Mouse (Mus musculus) CH12.LX (cell line): ENCODE data around the gene Dpy19l3. TPM values are rescaled to one million over a fixed set of nuclear protein-coding genes. Genes with fewer than 3 reads are reported as not detected.

Experiments
- DNase-seq: peaks from one replicate; pipeline ENCODE4 v3.0.0-alpha.2; 2013; ENCODE audit errors: extremely low read depth
- H3K27ac ChIP-seq: 2 replicates; pipeline ENCODE4 v1.5.1; 2012; ENCODE audit warnings: low read depth, mild to moderate bottlenecking, control low read depth, moderate library complexity; ENCODE audit not compliant: insufficient read depth
- H3K27me3 ChIP-seq: replicated peaks from 2 replicates; pipeline ENCODE3; 2012; ENCODE audit warnings: inconsistent platforms
- H3K36me3 ChIP-seq, 2 experiments: replicated peaks in 1 of 2; 2 replicates each; pipeline versions ENCODE3 to v1.6.1; 2012; ENCODE audit warnings: inconsistent platforms in 1 of 2, low read length in 1 of 2, mild to moderate bottlenecking in 1 of 2, mixed read lengths in 1 of 2, moderate library complexity in 1 of 2; ENCODE audit not compliant: control insufficient read depth in 1 of 2, insufficient read depth in 1 of 2
- H3K4me1 ChIP-seq, 2 experiments: 2 replicates each; pipeline ENCODE4 v1.6.1; 2012; ENCODE audit warnings: inconsistent platforms in 1 of 2, moderate library complexity in 1 of 2; ENCODE audit not compliant: insufficient read depth in 2 of 2, control insufficient read depth in 1 of 2
- H3K4me2 ChIP-seq: 2 replicates; pipeline ENCODE4 v1.6.1; 2012; ENCODE audit warnings: low read depth, mild to moderate bottlenecking, control low read depth; ENCODE audit not compliant: poor library complexity, insufficient read depth, severe bottlenecking
- H3K4me3 ChIP-seq, 3 experiments: fragments of 150-350 bp in 1 of 3; sonication (generic) in 1 of 3; replicated peaks in 1 of 3; 2 replicates each; pipeline versions ENCODE3 to v1.5.1; 2011 to 2012; ENCODE audit warnings: low read depth in 2 of 3, low read length in 2 of 3, mild to moderate bottlenecking in 2 of 3, moderate library complexity in 2 of 3, control low read depth in 1 of 3, improper control_type of control experiment in 1 of 3, inconsistent platforms in 1 of 3, mixed read lengths in 1 of 3; ENCODE audit not compliant: poor library complexity in 1 of 3
- H3K79me2 ChIP-seq: replicated peaks from 2 replicates; pipeline ENCODE4 v1.6.1; 2012; ENCODE audit warnings: mild to moderate bottlenecking, moderate library complexity; ENCODE audit not compliant: control insufficient read depth, poor library complexity, insufficient read depth, severe bottlenecking; ENCODE audit errors: extremely low read depth
- H3K9ac ChIP-seq: 2 replicates; pipeline ENCODE4 v1.6.1; 2012; ENCODE audit warnings: low read depth, mild to moderate bottlenecking, control low read depth, moderate library complexity; ENCODE audit not compliant: insufficient read depth
- H3K9me3 ChIP-seq: replicated peaks from 2 replicates; pipeline ENCODE3; 2012; ENCODE audit warnings: low read length, inconsistent platforms, mixed read lengths
- BHLHE40 ChIP-seq: IDR thresholded peaks from 2 replicates; pipeline ENCODE4 v1.6.1; 2011; ENCODE audit warnings: mild to moderate bottlenecking, low read depth, low read length, improper control_type of control experiment
- CHD1 ChIP-seq: IDR thresholded peaks from 2 replicates; pipeline ENCODE4 v1.6.1; 2012; ENCODE audit warnings: low read depth, low read length, improper control_type of control experiment, inconsistent platforms
- E2F4 ChIP-seq: IDR thresholded peaks from 2 replicates; pipeline ENCODE4 v1.6.1; 2011; ENCODE audit warnings: low read depth, low read length, improper control_type of control experiment; ENCODE audit not compliant: insufficient replicate concordance
- EP300 ChIP-seq: IDR thresholded peaks from 2 replicates; pipeline ENCODE4 v1.6.1; 2011; ENCODE audit warnings: low read length, improper control_type of control experiment
- IRF4 ChIP-seq: IDR thresholded peaks from 2 replicates; pipeline ENCODE4 v1.6.1; 2014; ENCODE audit warnings: low read depth, mild to moderate bottlenecking, inconsistent platforms, low read length, improper control_type of control experiment
- JUN ChIP-seq: IDR thresholded peaks from 2 replicates; pipeline ENCODE4 v1.6.1; 2011; ENCODE audit warnings: low read depth, mild to moderate bottlenecking, low read length, improper control_type of control experiment, moderate library complexity; ENCODE audit not compliant: insufficient read depth
- JUND ChIP-seq: conservative IDR thresholded peaks from 2 replicates; pipeline ENCODE4 v1.6.1; 2011; ENCODE audit warnings: low read depth, low read length, improper control_type of control experiment
- MAFK ChIP-seq: IDR thresholded peaks from 2 replicates; pipeline ENCODE4 v1.6.1; 2011; ENCODE audit warnings: low read length, improper control_type of control experiment; ENCODE audit not compliant: insufficient replicate concordance
- MAZ ChIP-seq: IDR thresholded peaks from 2 replicates; pipeline ENCODE4 v1.6.1; 2012; ENCODE audit warnings: low read depth, mild to moderate bottlenecking, inconsistent platforms, low read length, improper control_type of control experiment, moderate library complexity
- NELFE ChIP-seq: IDR thresholded peaks from 2 replicates; pipeline ENCODE4 v1.6.1; 2011; ENCODE audit warnings: low read depth, low read length, improper control_type of control experiment
- POLR2A ChIP-seq: IDR thresholded peaks from 2 replicates; pipeline ENCODE4 v1.6.1; 2011; ENCODE audit warnings: low read depth, mild to moderate bottlenecking, improper control_type of control experiment, low read length
- RCOR1 ChIP-seq: conservative IDR thresholded peaks from 2 replicates; pipeline ENCODE4 v1.6.1; 2012; ENCODE audit warnings: low read depth, mild to moderate bottlenecking, inconsistent platforms, low read length, improper control_type of control experiment
- TBP ChIP-seq: conservative IDR thresholded peaks from 2 replicates; pipeline ENCODE4 v1.6.1; 2011; ENCODE audit warnings: low read depth, low read length, improper control_type of control experiment
- USF1 ChIP-seq: IDR thresholded peaks from 2 replicates; pipeline ENCODE4 v1.6.1; 2014; ENCODE audit warnings: low read depth, mild to moderate bottlenecking, inconsistent platforms, low read length, improper control_type of control experiment
- USF2 ChIP-seq: conservative IDR thresholded peaks from 2 replicates; pipeline ENCODE4 v1.6.1; 2011; ENCODE audit warnings: low read depth, low read length, improper control_type of control experiment
- dilution Hi-C: fragments of 300-500 bp; cut with MboI; formaldehyde crosslinking; loops from 2 replicates; pipeline ENCODE4 v1.14.3; 2020; ENCODE audit warnings: low sequenced_read_pairs; ENCODE audit not compliant: extremely low pct_unique_long_range_greater_than_20kb, extremely low pct_ligation_motif_present
- in situ Hi-C: fragments of 300-500 bp; cut with MboI; formaldehyde crosslinking; loops from 3 replicates; pipeline ENCODE4 v1.14.3; 2019; ENCODE audit warnings: low sequenced_read_pairs, low pct_ligation_motif_present, low pct_unique_long_range_greater_than_20kb, mixed read lengths
- polyA plus RNA-seq: library from polyadenylated mRNA; unstranded; fragments of >175 nt; gene quantifications from 2 replicates; pipeline ENCODE4 v1.2.1, GENCODE M21; 2012; ENCODE audit warnings: low read depth; ENCODE audit not compliant: insufficient read length
- total RNA-seq, 2 experiments: library from RNA; depleted of rRNA; stranded (reverse); fragments of 300-350 nt in 1 of 2; fragments of >200 nt in 1 of 2; gene quantifications; 2 replicates each; pipeline ENCODE4 v1.2.3; 2012 to 2014

The Dpy19l3 gene
- total and polyA plus RNA-seq, 3 experiments: 5.0 to 18.3 (median 5.5) TPM

GRCm38 (mm10) chr7:35640072-35640471 lies 114.2 kb downstream of the Dpy19l3 start:
- no peak for TF ChIP-seq RCOR1
- no peak for TF ChIP-seq JUN
- TF ChIP-seq MAFK: no peak
- TF ChIP-seq BHLHE40: no peak
- TF ChIP-seq IRF4: no peak
- no peak for TF ChIP-seq POLR2A
- TF ChIP-seq MAZ: no peak
- no peak for TF ChIP-seq USF1
- TF ChIP-seq NELFE: no peak
- no peak for TF ChIP-seq E2F4
- no peak for TF ChIP-seq EP300
- TF ChIP-seq TBP: no peak
- TF ChIP-seq USF2: no peak
- TF ChIP-seq, all 38 proteins: peak for 0
- Histone ChIP-seq H3K4me2 (no peak overlapping the region), H3K27ac (no peak overlapping the region), H3K9me3 (no peaks in the 10 kb centered on the region), H3K4me3 (no peak overlapping the region), H3K36me3 (peaks cover 70 to 93% of the 10 kb centered on the region in 2 experiments), H3K27me3 (no peaks in the 10 kb centered on the region), H3K79me2 (0 out of 2 replicates have a peak, but pooled peaks cover under 1% of the 10 kb centered on the region), H3K9ac (no peak overlapping the region), H3K4me1 (no peaks in the 10 kb centered on the region; a peak in 1 of 4 replicates)
- dilution Hi-C loops (no loop called here), in situ Hi-C loops (no loop called here)
- no peak for DNase-seq

GRCm38 (mm10) chr7:35636874-35637273 lies 117.4 kb downstream of the Dpy19l3 start:
- Histone ChIP-seq H3K9me3 (peaks cover 2% of the 10 kb centered on the region), H3K79me2 (no peaks in the 10 kb centered on the region), H3K36me3 (peaks cover 65 to 85% of the 10 kb centered on the region in 2 experiments), H3K4me1 (no peaks in the 10 kb centered on the region), H3K9ac (no peak overlapping the region), H3K4me2 (no peak overlapping the region), H3K4me3 (no peak overlapping the region), H3K27me3 (no peaks in the 10 kb centered on the region), H3K27ac (no peak overlapping the region)
- TF ChIP-seq JUN (no peak), MAZ (no peak), USF2 (no peak), RCOR1 (no peak), JUND (no peak), CHD1 (no peak)
- DNase-seq: no peak
- dilution Hi-C loops: no loop called here
- in situ Hi-C loops: no loop called here
